Mouse (Mus musculus) erythroblast, embryonic 14.5 days (primary cell): Measurements from ENCODE around the gene Cacna1d.

Experiments used
- GATA1 ChIP-seq: IDR thresholded peaks from 2 replicates; pipeline ENCODE4 v1.6.1; 2012; ENCODE audit warnings: low read length, inconsistent platforms, mixed read lengths
- TAL1 ChIP-seq: IDR thresholded peaks from 3 replicates; pipeline ENCODE4 v1.6.1; 2012; ENCODE audit warnings: low read length, inconsistent platforms, mixed read lengths

DNA sequence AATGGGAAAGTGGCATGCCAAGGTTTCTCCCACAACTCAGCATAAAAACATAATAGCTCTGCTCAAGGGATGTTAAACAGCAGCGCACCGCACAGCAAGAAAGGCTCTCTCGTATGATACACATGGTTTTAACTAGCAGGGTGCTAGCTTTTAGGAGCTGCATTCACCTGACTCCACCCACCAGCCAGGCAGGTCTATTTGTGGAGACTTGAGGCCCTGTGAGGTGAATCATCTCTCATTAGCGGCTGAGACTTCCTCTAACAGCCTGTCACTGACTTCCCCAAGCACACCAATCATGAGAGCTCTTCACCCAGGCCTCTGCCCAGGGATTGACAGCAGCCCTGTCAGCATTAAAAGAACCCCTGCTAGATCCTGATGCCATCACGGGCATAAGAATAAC lies 295.0 kb downstream of the Cacna1d start:
- TF ChIP-seq TAL1 = no peak
- no peak for TF ChIP-seq GATA1
